Mouse (Mus musculus): ENCODE data around the gene Itga4.

DNA sequence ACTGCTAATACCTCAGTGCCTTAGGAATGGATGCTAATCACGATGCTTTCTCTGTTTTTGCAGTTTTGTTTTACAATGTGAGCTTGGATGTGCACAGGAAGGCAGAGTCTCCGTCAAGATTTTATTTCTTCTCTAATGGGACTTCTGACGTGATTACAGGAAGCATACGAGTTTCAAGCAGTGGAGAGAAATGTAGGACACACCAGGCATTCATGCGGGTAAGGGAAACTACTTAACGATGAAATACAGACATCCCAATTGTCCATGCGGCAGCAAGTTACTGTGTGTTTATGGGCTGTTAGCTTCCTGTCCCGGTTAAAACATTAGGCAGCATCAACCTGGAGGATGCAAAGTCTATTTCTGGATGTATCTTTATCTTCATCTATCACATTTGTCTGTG lies 36.7 kb downstream of the Itga4 start:
- TF ChIP-seq ZNF384 (IDR thresholded peaks at IDR 0.05; ENCODE audit: low read depth, low read length) (no peak), ZC3H11A (IDR thresholded peaks at IDR 0.05; ENCODE audit: borderline replicate concordance, low read depth, low read length) (no peak), HCFC1 (IDR thresholded peaks at IDR 0.05; ENCODE audit: borderline replicate concordance, insufficient read depth, low read length) (no peak)

All from ES-E14 (cell line).